In genomic region chr12:108275508-108275890, GRCm38 (mm10) we compare ENCODE assay signal across 8 mouse cellular contexts. TPM values are rescaled to one million over a fixed set of nuclear protein-coding genes. Genes with fewer than 3 reads are reported as not detected.
DNase-seq lines count a peak whose midpoint lies in the region; ATAC-seq and TF ChIP-seq lines count a peak whose summit lies in the region.

No protein-coding gene starts in this region.

- TF ChIP-seq CTCF in MEL (IDR thresholded peaks at IDR 0.05 in 2 of 3, conservative IDR thresholded peaks at IDR 0.05 in 1 of 3; ENCODE audit: control insufficient read depth in 1 of 3, insufficient read depth in 1 of 3, low read depth in 2 of 3, low read length in 3 of 3, poor library complexity in 1 of 3, severe bottlenecking in 1 of 3) = no peak
- TF ChIP-seq CTCF in forebrain, postnatal 0 days (IDR thresholded peaks at IDR 0.05; ENCODE audit: low read depth) = no peak
- no peak for TF ChIP-seq CTCF in testis, adult 2 months (IDR thresholded peaks at IDR 0.05; ENCODE audit: control insufficient read depth, insufficient read depth, insufficient replicate concordance, low read depth, low read length)

- no peaks in the 10 kb centered on the region; a peak in 1 of 4 replicates for H3K36me3 ChIP-seq in MEL (ENCODE audit: control insufficient read depth in 1 of 2, insufficient read depth in 2 of 2, low read length in 2 of 2)
- no peaks in the 10 kb centered on the region for H3K36me3 ChIP-seq in forebrain, postnatal 0 days (ENCODE audit: insufficient read depth)
- no peaks in the 10 kb centered on the region for H3K36me3 ChIP-seq in neural tube, embryonic 14.5 days (ENCODE audit: control insufficient read depth, insufficient read depth, low read length)
- H3K36me3 ChIP-seq in testis, adult 2 months (ENCODE audit: control insufficient read depth, insufficient read depth, low read length) = no peaks in the 10 kb centered on the region

- no peaks in the 10 kb centered on the region for H3K9me3 ChIP-seq in MEL (replicated peaks; ENCODE audit: insufficient read depth, low read length)
- no peaks in the 10 kb centered on the region for H3K9me3 ChIP-seq in forebrain, postnatal 0 days (ENCODE audit: low read length)
- H3K9me3 ChIP-seq in neural tube, embryonic 14.5 days (ENCODE audit: control insufficient read depth, low read length) = no peaks in the 10 kb centered on the region

- intact Hi-C loops in heart, postnatal 36 days (cut with DNase I) = loop anchor here (2.0 kb wide), 1 partner anchor 41 kb away; no protein-coding TSS in a partner anchor

- TF ChIP-seq RAD21 in MEL (IDR thresholded peaks at IDR 0.05; ENCODE audit: low read depth, low read length) = no peak

- DNase-seq in MEL (ENCODE audit: low read depth, low spot score) = peak; percentile 93
- DNase-seq in cerebellum, adult 11-12 months = peak; percentile 99
- peak; percentile 99 for DNase-seq in forebrain, postnatal 0 days
- DNase-seq in heart, postnatal 36 days = peak; percentile 96 to 98
- peak; percentile 97 for DNase-seq in layer of hippocampus, adult 18-20 months (ENCODE audit: low spot score in 2 of 2)
- peak; percentile 96 for DNase-seq in lung, adult 18-20 months

- H3K79me2 ChIP-seq in MEL (ENCODE audit: control insufficient read depth, insufficient read depth, low read length, poor library complexity) = peaks cover 24% of the 10 kb centered on the region

- peak overlapping the region; percentile 91 for H3K4me2 ChIP-seq in forebrain, postnatal 0 days (ENCODE audit: low read depth)
- H3K4me2 ChIP-seq in neural tube, embryonic 14.5 days (ENCODE audit: low read depth, low read length) = peak overlapping the region; percentile 88

- H3K4me3 ChIP-seq in MEL (ENCODE audit: control insufficient read depth in 1 of 2, insufficient read depth in 1 of 2, low read depth in 2 of 2, low read length in 2 of 2) = peak overlapping the region; percentile 46 to 56
- H3K4me3 ChIP-seq in forebrain, postnatal 0 days (ENCODE audit: low read depth, low read length) = peak overlapping the region; percentile 82
- H3K4me3 ChIP-seq in neural tube, embryonic 14.5 days (ENCODE audit: low read depth, low read length) = peak overlapping the region; percentile 88
- H3K4me3 ChIP-seq in testis, adult 2 months (ENCODE audit: control insufficient read depth, low read depth, low read length) = peak overlapping the region; percentile 88

- TF ChIP-seq EP300 in MEL (IDR thresholded peaks at IDR 0.05; ENCODE audit: low read depth in 1 of 2, low read length in 2 of 2) = no peak

- peak in 1 of 2 experiments; percentile 17; a peak in 1 of 4 replicates for TF ChIP-seq POLR2A in MEL (IDR thresholded peaks at IDR 0.05; ENCODE audit: control insufficient read depth in 1 of 2, insufficient read depth in 1 of 2, low read depth in 1 of 2, low read length in 2 of 2, poor library complexity in 1 of 2)
- peak; percentile 68; the same call in 1 of the 2 replicates for TF ChIP-seq POLR2A in testis, adult 2 months (IDR thresholded peaks at IDR 0.05; ENCODE audit: control insufficient read depth, low read depth, low read length)

- H3K4me1 ChIP-seq in MEL (ENCODE audit: control insufficient read depth in 1 of 2, insufficient read depth in 2 of 2, low read length in 2 of 2) = no peaks in the 10 kb centered on the region
- peaks cover 44% of the 10 kb centered on the region for H3K4me1 ChIP-seq in forebrain, postnatal 0 days (ENCODE audit: insufficient read depth)
- H3K4me1 ChIP-seq in neural tube, embryonic 14.5 days (ENCODE audit: control insufficient read depth, insufficient read depth, low read length) = peaks cover 60% of the 10 kb centered on the region
- peaks cover 41% of the 10 kb centered on the region for H3K4me1 ChIP-seq in testis, adult 2 months (ENCODE audit: control insufficient read depth, insufficient read depth, low read length)

- H3K27me3 ChIP-seq in MEL (ENCODE audit: control insufficient read depth in 1 of 2, insufficient read depth in 2 of 2, low read length in 2 of 2) = no peaks in the 10 kb centered on the region; a peak in 1 of 4 replicates
- no peaks in the 10 kb centered on the region for H3K27me3 ChIP-seq in forebrain, postnatal 0 days (ENCODE audit: insufficient read depth, low read length)
- no peaks in the 10 kb centered on the region for H3K27me3 ChIP-seq in neural tube, embryonic 14.5 days (ENCODE audit: control insufficient read depth, insufficient read depth, low read length)
- no peaks in the 10 kb centered on the region for H3K27me3 ChIP-seq in testis, adult 2 months (ENCODE audit: control insufficient read depth, insufficient read depth, low read length)

- ATAC-seq in forebrain, postnatal 0 days = peak; percentile 91
- peak; percentile 91 for ATAC-seq in neural tube, embryonic 14.5 days (ENCODE audit: low read depth)

- H3K9ac ChIP-seq in MEL (ENCODE audit: control insufficient read depth, low read depth, low read length, poor library complexity, severe bottlenecking) = peak overlapping the region; percentile 70
- H3K9ac ChIP-seq in forebrain, postnatal 0 days = peak overlapping the region; percentile 71
- H3K9ac ChIP-seq in neural tube, embryonic 14.5 days (replicated peaks; ENCODE audit: low read depth, low read length) = peak overlapping the region; percentile 79

- under 1% methylated on average over 34 of the region's 37 CpGs for WGBS in forebrain, postnatal 0 days
- 0% methylated on average over 24 of the region's 37 CpGs for WGBS in neural tube, embryonic 14.5 days

- 0 out of 2 replicates have a peak overlapping the region, but pooled peaks have one; percentile 15 for H3K27ac ChIP-seq in MEL (ENCODE audit: control insufficient read depth, low read depth, low read length)
- H3K27ac ChIP-seq in forebrain, postnatal 0 days (ENCODE audit: low read depth, low read length) = peak overlapping the region; percentile 94
- peak overlapping the region; percentile 97 for H3K27ac ChIP-seq in neural tube, embryonic 14.5 days (ENCODE audit: low read depth, low read length)
- peak overlapping the region; percentile 91 for H3K27ac ChIP-seq in testis, adult 2 months (ENCODE audit: control insufficient read depth, insufficient read depth, low read depth, low read length)

TF ChIP-seq in MEL, 35 proteins besides CTCF, POLR2A, EP300 and RAD21 (continues in another document):
- TF ChIP-seq POLR2AphosphoS2 (IDR thresholded peaks at IDR 0.05; ENCODE audit: low read length) (no peak), ETS1 (IDR thresholded peaks at IDR 0.05; ENCODE audit: low read depth, low read length) (peak; percentile 49; the same call in 1 of the 2 replicates), MAZ (IDR thresholded peaks at IDR 0.05; ENCODE audit: low read depth, low read length) (peak; percentile 98), POLR2AphosphoS5 (IDR thresholded peaks at IDR 0.05; ENCODE audit: borderline replicate concordance, low read depth, low read length) (no peak), NRF1 (IDR thresholded peaks at IDR 0.05; ENCODE audit: insufficient read depth, low read depth, low read length, poor library complexity, severe bottlenecking) (0 out of 2 replicates have a peak, but pooled peaks have one; percentile 26), RCOR1 (IDR thresholded peaks at IDR 0.05; ENCODE audit: low read depth, low read length) (no peak), MAFK (IDR thresholded peaks at IDR 0.05; ENCODE audit: borderline replicate concordance, low read depth, low read length) (no peak), HCFC1 (IDR thresholded peaks at IDR 0.05; ENCODE audit: low read depth, low read length) (peak; percentile 74), MYB (IDR thresholded peaks at IDR 0.05; ENCODE audit: low read depth, low read length) (no peak), BHLHE40 (IDR thresholded peaks at IDR 0.05; ENCODE audit: borderline replicate concordance, low read depth, low read length) (peak; percentile 54; the same call in 1 of the 2 replicates), ZKSCAN1 (IDR thresholded peaks at IDR 0.05; ENCODE audit: low read depth, low read length) (no peak), ELF1 (IDR thresholded peaks at IDR 0.05; ENCODE audit: low read depth, low read length) (0 out of 2 replicates have a peak, but pooled peaks have one; percentile 23), CHD1 (IDR thresholded peaks at IDR 0.05; ENCODE audit: low read depth, low read length) (peak; percentile 99), SIN3A (IDR thresholded peaks at IDR 0.05; ENCODE audit: low read length) (peak; percentile 72)

RNA-seq across cellular contexts. Expression of gene Ccdc85c, which starts 0.3 kb away (rescaled TPM):
- total RNA-seq in MEL (2012; rRNA removed) = 15.9 and 19.8 TPM in 2 replicates
- polyA plus RNA-seq in MEL (2012; ENCODE audit: insufficient read depth in 1 of 2, insufficient read length in 2 of 2, low read depth in 1 of 2, low replicate concordance in 2 of 2, missing spikeins in 1 of 2) = 10 to 100 TPM in 1 of 2 experiments, not detected in 1; 24.8 TPM
- 66.1 and 68.0 TPM in 2 replicates for total RNA-seq in forebrain, postnatal 0 days (2014; rRNA removed)
- polyA plus RNA-seq in forebrain, postnatal 0 days (2015; fragmentation: Nextera tagmentation; extraction: Ambion mirVana) = 15.5 and 16.2 TPM in 2 replicates
- total RNA-seq in heart, postnatal 36 days (2021) = 10 to 100 TPM; 33.6 to 38.9 TPM
- total RNA-seq in layer of hippocampus, adult 18-20 months (2021) = 10 to 100 TPM; 66.1 to 72.5 TPM
- 15.3 and 17.3 TPM in 2 replicates for polyA plus RNA-seq in neural tube, embryonic 14.5 days (2014; fragmentation: Nextera tagmentation; extraction: Ambion mirVana)
- 22.6 and 27.9 TPM in 2 replicates for polyA plus RNA-seq in testis, adult 2 months (2012; rRNA removed)

RNA-seq across cellular contexts. Expression of gene Hhipl1, which starts 30.6 kb away (rescaled TPM):
- not detected in 2 replicates for total RNA-seq in MEL (2012; rRNA removed)
- polyA plus RNA-seq in MEL (2012; ENCODE audit: insufficient read depth in 1 of 2, insufficient read length in 2 of 2, low read depth in 1 of 2, low replicate concordance in 2 of 2, missing spikeins in 1 of 2) = not detected
- 3.9 and 5.2 TPM in 2 replicates for total RNA-seq in forebrain, postnatal 0 days (2014; rRNA removed)
- 1.1 and 1.5 TPM in 2 replicates for polyA plus RNA-seq in forebrain, postnatal 0 days (2015; fragmentation: Nextera tagmentation; extraction: Ambion mirVana)
- total RNA-seq in heart, postnatal 36 days (2021) = 1 to 10 TPM in 1 of 2 experiments, under 1 TPM in 1; 0.94 to 1.6 TPM
- total RNA-seq in layer of hippocampus, adult 18-20 months (2021) = 1 to 10 TPM; 6.1 to 6.4 TPM
- 2.0 and 2.3 TPM in 2 replicates for polyA plus RNA-seq in neural tube, embryonic 14.5 days (2014; fragmentation: Nextera tagmentation; extraction: Ambion mirVana)
- 0.82 and 1.0 TPM in 2 replicates for polyA plus RNA-seq in testis, adult 2 months (2012; rRNA removed)

RNA-seq across cellular contexts. Expression of gene Cyp46a1, which starts 58.7 kb away (rescaled TPM):
- total RNA-seq in MEL (2012; rRNA removed) = not detected in 2 replicates
- not detected for polyA plus RNA-seq in MEL (2012; ENCODE audit: insufficient read depth in 1 of 2, insufficient read length in 2 of 2, low read depth in 1 of 2, low replicate concordance in 2 of 2, missing spikeins in 1 of 2)
- total RNA-seq in forebrain, postnatal 0 days (2014; rRNA removed) = 30.4 and 34.9 TPM in 2 replicates
- 41.8 and 49.6 TPM in 2 replicates for polyA plus RNA-seq in forebrain, postnatal 0 days (2015; fragmentation: Nextera tagmentation; extraction: Ambion mirVana)
- total RNA-seq in heart, postnatal 36 days (2021) = under 1 TPM; 0.41 to 0.44 TPM
- total RNA-seq in layer of hippocampus, adult 18-20 months (2021) = 100 to 1,000 TPM; 159 to 175 TPM
- polyA plus RNA-seq in neural tube, embryonic 14.5 days (2014; fragmentation: Nextera tagmentation; extraction: Ambion mirVana) = 19.6 and 25.4 TPM in 2 replicates
- polyA plus RNA-seq in testis, adult 2 months (2012; rRNA removed) = 17.9 and 19.7 TPM in 2 replicates

Comparison
In these comparisons a context has a peak if more than half of its experiments do, and no peak if none do; other contexts are left out.
1. Peak in every context shown above with its lines: DNase-seq, ATAC-seq, H3K4me3 ChIP-seq and H3K27ac ChIP-seq.
2. H3K27ac ChIP-seq: peak in every context shown above with its lines; median percentile 97 in neural tube, embryonic 14.5 days; 94 in forebrain, postnatal 0 days; 91 in testis, adult 2 months; 15 in MEL.
3. RNA of gene Cyp46a1, which starts 58.7 kb away (total RNA-seq): 159 to 175 TPM in layer of hippocampus, adult 18-20 months and 30.4 to 34.9 TPM in forebrain, postnatal 0 days; 0.41 to 0.44 TPM in heart, postnatal 36 days and not detected in MEL; every median in the first group is over 10 times any median in the second.